Mouse (Mus musculus) B cell, adult 67 days (primary cell): ENCODE measurements around the gene Fastk. TPM values are rescaled to one million over a fixed set of nuclear protein-coding genes. Genes with fewer than 3 reads are reported as not detected.

Source experiments
- total RNA-seq, 2 experiments: library from RNA; stranded (reverse); gene quantifications; 4 replicates each; pipeline ENCODE4 v1.2.4; 2023

Gene Fastk
- total RNA-seq: 100 to 1,000 TPM in 1 of 2 experiments, 10 to 100 TPM in 1; 93.3 to 105 TPM

DNA sequence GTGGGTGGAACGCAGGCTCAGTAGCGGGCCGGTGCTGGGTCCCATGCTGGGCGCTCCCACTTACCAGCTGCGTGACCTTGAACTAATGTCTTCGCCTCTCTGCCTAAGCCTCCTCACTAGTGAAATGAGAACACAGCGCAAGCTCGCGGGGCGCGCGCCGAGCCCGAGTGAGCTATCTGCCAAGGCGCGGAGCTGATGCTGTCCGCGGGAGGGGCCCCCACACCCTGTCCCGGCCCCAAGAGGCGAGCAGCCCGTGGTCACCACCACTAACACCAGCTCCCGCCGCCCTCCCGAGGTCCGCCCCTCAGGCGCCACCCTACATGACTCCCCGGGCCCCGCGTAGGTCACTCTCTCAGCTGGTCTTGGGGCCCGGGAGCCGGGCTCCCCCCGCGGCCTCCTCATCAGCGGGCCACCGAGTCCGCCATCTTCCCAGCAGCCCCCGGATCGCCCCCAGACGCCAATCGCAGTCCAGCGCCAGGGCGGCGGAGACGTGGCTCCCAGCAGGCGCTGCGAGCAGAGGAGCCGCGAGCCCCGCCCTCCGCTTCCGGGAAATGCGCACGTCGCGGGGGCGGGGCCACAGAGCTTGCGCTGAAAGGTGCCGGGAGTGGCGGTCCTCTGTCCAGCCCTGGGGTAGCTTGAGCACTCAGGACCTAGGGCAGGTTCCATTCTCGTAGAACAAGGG lies at the start of gene Fastk:
Fastk (minus strand) TSS at position 542 of the 682 bp plus-strand sequence.

DNA sequence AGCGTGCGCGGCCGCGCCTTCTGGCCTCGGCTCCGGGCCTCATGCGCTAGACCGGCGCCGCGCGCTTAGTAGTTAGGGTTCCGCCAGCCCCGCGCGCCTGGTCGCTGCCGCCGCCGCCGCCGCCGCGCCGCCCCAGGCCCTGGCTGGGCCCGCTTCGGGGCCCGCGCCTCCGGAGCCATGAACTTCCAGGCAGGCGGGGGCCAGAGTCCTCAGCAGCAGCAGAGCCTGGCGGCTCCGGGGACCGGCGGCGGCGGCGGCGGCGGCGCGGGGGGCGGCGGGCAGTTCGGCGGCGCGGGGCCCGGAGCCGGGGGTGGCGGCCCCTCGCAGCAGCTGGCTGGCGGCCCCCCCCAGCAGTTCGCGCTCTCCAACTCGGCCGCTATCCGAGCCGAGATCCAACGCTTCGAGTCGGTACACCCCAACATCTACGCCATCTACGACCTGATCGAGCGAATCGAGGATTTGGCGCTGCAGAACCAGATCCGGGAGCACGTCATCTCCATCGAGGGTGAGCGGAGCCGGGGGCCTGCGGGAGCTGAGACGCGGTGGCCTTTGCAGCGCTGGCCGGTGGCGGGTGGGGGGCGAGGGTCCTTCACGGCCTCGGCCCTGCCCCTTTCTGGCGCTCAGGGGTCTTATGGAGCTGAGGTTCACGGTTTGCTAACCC lies 7.1 kb upstream of the Fastk start, which contains the start of gene Agap3:
Agap3 (plus strand) TSS at position 148 of the 661 bp plus-strand sequence.

DNA sequence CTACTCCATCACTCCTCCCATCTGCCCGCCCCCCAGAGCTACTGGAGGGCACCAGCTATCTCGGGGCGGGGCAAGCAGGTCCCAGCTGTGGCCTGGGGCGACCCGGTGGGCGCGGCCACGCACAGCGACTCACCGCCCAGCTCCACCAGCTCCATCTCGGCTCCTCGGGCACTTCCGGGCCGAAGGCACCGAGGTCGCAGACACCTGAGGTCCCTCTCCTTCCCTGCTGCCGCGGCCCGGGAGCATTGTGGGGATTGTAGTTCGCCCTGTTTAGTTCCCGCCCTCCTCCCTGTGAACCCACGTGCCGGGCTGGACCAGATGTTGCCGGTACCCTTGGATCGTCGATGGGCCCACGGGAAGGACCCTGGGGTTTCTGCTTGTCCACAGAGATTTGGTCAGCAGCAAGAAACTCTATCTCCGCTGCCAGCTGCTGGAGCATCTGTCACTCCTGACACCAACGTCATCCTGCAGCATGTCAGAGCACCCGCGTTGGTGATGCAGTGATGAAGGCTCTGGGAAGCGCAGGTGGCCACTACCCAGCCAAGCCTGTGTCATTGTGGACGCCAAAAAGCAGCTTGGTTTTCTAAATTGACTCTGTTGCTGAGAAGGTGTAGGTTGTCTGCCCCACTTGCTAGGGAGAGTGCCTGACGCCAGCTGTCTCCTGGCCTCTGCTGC lies 2.7 kb upstream of the Fastk start, which contains the start of gene Tmub1:
Tmub1 (minus strand) TSS at position 231 of the 675 bp plus-strand sequence.

DNA sequence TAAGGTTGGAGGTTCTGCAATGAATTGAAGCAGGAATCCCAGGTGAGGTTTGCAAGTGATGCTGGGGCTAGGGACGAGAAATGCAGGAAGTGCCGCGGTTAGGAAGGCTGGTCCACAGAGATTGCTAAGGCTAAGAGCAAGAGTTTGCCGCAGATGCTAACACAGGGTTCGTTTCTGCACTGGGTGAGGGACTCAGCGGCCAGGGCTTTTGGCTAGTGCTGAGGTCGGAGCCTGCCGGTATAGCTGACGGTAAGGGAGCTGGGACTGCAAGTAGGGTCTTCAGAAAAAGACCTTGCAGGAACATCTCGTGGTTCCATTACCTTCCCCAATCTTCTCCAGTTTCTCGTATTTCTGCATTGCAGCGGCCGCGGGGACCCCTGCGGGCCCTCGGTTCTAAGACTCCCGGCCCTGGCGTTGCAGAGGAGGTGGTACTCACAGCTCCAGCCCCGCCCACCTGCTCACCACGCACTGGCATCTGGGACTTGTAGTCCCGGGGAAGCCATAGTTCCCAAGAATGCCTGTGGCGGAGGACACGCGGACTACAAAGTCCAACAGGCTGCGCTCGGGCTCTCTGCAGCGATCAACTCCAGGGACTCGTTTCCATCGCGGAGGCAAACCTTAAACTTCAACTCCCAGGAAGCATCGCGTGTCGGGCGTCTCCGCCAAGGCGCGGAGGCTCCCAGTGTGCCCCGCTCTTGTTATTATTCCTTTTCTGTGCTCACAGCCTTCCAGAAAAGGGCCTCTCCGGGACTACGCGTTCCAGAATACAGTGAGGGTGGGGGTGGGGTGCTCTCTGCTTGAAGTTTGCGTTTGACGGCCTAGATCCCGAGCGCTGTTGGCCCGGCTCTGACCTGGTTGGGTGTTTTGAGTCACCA lies 21.7 kb downstream of the Fastk start, which contains the start of the genes Cdk5 and Slc4a2:
Cdk5 (minus strand) TSS at position 402 of the 875 bp plus-strand sequence.
Slc4a2 (plus strand) TSS at position 709 of the 875 bp plus-strand sequence.

DNA sequence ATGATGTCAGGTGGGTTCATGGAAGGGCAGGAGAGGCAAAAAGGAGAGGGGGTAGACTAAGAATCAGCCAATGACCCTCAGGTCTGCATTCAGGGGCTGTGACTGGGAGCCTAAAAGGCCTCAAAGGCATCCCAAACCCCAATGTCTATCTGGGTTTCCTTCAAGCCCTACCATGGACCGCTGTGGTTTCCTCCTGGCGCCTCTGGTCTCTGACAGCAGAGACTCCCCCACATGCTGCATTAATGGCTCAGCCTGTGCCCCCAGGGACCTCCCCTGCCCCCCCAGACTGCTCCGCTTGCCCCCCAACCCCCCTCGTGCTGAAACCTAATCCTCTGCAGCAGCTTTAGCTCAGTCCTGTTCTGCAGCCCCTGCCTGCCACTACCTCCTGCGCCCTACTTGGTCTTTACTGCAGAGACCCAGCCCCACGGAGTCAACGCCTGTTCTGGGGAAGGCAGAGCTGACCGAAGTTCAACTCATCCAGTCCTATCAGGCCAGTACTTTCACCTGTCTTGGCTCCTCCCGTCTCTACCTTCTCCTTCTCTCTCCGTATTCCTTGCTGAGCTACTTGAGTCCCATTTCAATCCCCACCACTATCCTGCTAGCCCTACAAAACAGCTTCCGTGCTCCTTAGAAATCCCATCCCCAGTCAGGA lies 31.9 kb downstream of the Fastk start, which contains the start of gene Asic3:
Asic3 (plus strand) TSS at position 351 of the 652 bp plus-strand sequence.

DNA sequence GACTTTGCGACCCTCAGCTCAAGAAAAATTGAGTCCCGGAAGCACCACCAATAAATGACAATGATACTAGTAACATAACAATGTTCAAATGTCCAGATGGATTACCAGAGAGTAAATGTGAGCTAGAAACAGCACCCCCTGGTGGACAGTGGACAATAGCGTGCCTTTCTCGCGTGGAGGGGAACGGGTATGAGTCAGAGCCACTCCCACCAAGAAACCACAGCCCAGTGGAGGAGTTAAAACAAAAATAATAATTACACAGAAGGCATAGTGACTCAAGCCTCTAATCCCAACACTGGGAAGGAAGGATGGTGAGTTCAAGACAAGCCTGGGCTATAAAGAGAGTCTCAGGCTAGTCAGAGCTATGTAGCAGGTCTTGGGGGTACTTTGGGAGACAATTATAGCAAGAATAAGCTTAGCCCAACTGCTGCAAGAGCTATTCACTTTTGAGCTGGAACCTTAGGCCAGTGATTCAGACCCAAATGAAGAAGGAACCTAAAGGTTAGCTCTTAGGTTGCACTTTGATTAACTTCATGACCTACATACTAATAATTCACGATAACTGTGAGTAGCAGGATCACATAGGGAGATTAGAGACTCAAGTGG lies 51.6 kb downstream of the Fastk start, which contains the start of gene Abcb8:
Abcb8 (plus strand) TSS at position 272 of the 606 bp plus-strand sequence.

GRCm38 (mm10) chr5:24391864-24392263 lies 53.2 kb downstream of the Fastk start, which contains the start of gene Atg9b:
Gene Atg9b, minus strand, starts transcription at chr5:24392143.

Other genes starting within 250 kb of the Fastk start
- not detected for gene Kcnh2, start 93.7 kb downstream of the Fastk start, total RNA-seq
- gene Nos3, start 80.5 kb downstream of the Fastk start, total RNA-seq: under 1 TPM in 1 of 2 experiments, not detected in 1; 0.17 TPM
- gene Atg9b, start 53.1 kb downstream of the Fastk start, total RNA-seq: not detected
- 10 to 100 TPM; 23.0 to 33.8 TPM for gene Abcb8, start 51.6 kb downstream of the Fastk start, total RNA-seq
- under 1 TPM; 0.59 to 0.84 TPM for gene Asic3, start 31.9 kb downstream of the Fastk start, total RNA-seq
- gene Cdk5, start 21.8 kb downstream of the Fastk start, total RNA-seq: 10 to 100 TPM; 33.0 to 36.2 TPM
- gene Slc4a2, start 21.4 kb downstream of the Fastk start, total RNA-seq: 10 to 100 TPM; 70.9 to 75.1 TPM
- 10 to 100 TPM; 23.3 to 34.4 TPM for gene Tmub1, start 2.6 kb upstream of the Fastk start, total RNA-seq
- gene Agap3, start 6.9 kb upstream of the Fastk start, total RNA-seq: 10 to 100 TPM; 49.4 to 52.4 TPM
- gene Gbx1, start 81.9 kb upstream of the Fastk start, total RNA-seq: not detected
- not detected for gene Asb10, start 95.7 kb upstream of the Fastk start, total RNA-seq
- not detected for gene 4931409K22Rik, start 111.5 kb upstream of the Fastk start, total RNA-seq
- gene Abcf2, start 132.2 kb upstream of the Fastk start, total RNA-seq: 10 to 100 TPM; 41.9 to 44.9 TPM
- 10 to 100 TPM; 38.5 to 41.1 TPM for gene Chpf2, start 141.5 kb upstream of the Fastk start, total RNA-seq
- under 1 TPM in 1 of 2 experiments, not detected in 1; 0.70 TPM for gene Smarcd3, start 179.1 kb upstream of the Fastk start, total RNA-seq
- 10 to 100 TPM; 80.1 to 87.4 TPM for gene Nub1, start 240.2 kb upstream of the Fastk start, total RNA-seq